Mouse (Mus musculus): ENCODE results near the gene Mapkbp1. TPM values are rescaled to one million over a fixed set of nuclear protein-coding genes. Genes with fewer than 3 reads are reported as not detected.

Gene Mapkbp1
- polyA plus RNA-seq, 1 experiment = 7.5 TPM

DNA sequence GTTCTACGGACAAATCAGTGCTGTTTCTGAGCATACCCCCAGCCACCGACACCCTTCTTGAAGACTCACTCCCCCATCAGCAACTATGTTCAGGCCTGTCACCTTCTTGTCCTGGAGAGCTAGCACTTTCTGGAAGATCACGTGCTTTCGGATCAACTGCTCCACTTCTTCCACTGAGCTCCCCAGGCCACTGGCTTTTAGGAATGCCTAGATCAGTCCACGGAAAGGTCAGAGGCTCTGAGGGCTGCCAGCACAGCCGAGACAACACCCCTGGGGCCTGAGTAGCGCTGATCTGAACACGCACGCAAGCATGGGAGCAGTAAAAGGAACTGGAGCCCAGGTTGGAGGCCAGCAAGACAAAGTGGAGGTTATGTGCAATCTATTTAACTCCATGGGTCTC, 88.2 kb downstream of the Mapkbp1 start:
- no peak for TF ChIP-seq CTCF (IDR thresholded peaks at IDR 0.05; ENCODE audit: low read depth, low read length)
- TF ChIP-seq POLR2A (IDR thresholded peaks at IDR 0.05; ENCODE audit: borderline replicate concordance, low read depth, low read length) = no peak
- Histone ChIP-seq H3K4me3 (ENCODE audit: insufficient read depth, low read length) (no peak overlapping the region), H3K4me1 (ENCODE audit: control insufficient read depth, insufficient read depth, low read length) (no peaks in the 10 kb centered on the region), H3K27ac (ENCODE audit: insufficient read depth, low read depth, low read length) (no peak overlapping the region)

DNA sequence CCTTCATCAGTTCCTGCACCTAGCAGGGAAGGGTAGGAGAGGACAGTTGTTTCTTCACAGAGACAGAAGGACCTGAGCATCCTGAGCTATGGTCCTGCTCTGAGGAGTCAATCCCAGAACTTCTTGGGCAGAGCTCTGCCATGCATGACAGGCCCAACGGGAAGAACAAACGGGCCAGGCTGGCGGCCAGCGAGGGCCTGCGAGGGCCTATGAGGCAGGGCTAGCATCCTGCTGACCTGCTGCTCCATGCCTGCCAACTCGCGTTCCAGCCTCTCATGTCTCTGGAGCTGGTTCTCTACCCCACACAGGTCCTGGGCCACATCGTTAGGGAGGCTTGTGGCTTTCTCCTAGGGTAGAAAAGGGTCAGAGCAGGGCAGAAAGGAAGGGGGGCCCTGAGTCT, 89.7 kb downstream of the Mapkbp1 start:
- H3K4me1 ChIP-seq (ENCODE audit: control insufficient read depth, insufficient read depth, low read length) = no peaks in the 10 kb centered on the region
- no peak overlapping the region for H3K4me3 ChIP-seq (ENCODE audit: insufficient read depth, low read length)
- TF ChIP-seq CTCF (IDR thresholded peaks at IDR 0.05; ENCODE audit: low read depth, low read length) (no peak), POLR2A (IDR thresholded peaks at IDR 0.05; ENCODE audit: borderline replicate concordance, low read depth, low read length) (no peak)
- H3K27ac ChIP-seq (ENCODE audit: insufficient read depth, low read depth, low read length) = no peak overlapping the region

DNA sequence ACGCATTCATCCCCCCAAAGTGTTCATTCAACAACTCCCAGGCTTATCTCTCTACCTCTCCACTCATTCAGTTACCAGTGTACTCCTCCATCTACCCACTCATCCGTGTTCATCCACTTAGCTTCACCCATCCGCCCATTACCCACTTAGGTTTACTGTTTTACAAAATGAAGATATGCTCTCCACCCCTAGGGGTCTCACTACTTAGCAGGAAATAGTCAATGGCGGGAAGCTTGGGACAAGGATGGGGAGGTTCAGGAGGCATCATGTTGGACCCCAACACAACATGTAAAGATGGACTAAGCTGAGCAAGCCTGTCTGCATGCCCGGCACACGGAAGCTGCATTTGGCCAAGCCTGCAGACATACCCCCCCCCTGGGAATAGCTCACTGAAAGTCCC, 92.1 kb downstream of the Mapkbp1 start:
- no peak for TF ChIP-seq POLR2A (IDR thresholded peaks at IDR 0.05; ENCODE audit: borderline replicate concordance, low read depth, low read length)
- no peak for TF ChIP-seq CTCF (IDR thresholded peaks at IDR 0.05; ENCODE audit: low read depth, low read length)
- no peak overlapping the region for H3K27ac ChIP-seq (ENCODE audit: insufficient read depth, low read depth, low read length)
- H3K4me3 ChIP-seq (ENCODE audit: insufficient read depth, low read length) = no peak overlapping the region
- no peaks in the 10 kb centered on the region for H3K4me1 ChIP-seq (ENCODE audit: control insufficient read depth, insufficient read depth, low read length)

DNA sequence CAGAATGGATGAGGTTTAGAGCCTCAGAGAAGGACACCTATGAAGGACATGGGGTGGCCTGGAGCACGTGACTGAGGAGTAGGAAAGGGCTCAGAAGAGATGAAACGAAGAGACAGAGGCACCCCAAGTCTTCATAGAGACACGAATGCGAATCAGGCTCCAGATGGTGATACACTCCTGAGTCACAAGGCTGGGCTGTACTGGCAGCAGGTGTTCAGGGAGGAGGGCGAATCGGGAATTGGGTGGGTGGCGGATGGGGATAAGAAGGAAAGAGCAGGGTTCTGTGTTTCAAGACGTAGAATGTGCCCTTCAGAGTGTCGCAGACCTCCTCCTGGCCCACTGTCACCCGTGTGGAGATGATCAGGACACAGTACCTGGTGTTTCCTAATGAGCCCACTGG, 92.7 kb downstream of the Mapkbp1 start:
- TF ChIP-seq CTCF (IDR thresholded peaks at IDR 0.05; ENCODE audit: low read depth, low read length) (no peak), POLR2A (IDR thresholded peaks at IDR 0.05; ENCODE audit: borderline replicate concordance, low read depth, low read length) (no peak)
- no peak overlapping the region for H3K4me3 ChIP-seq (ENCODE audit: insufficient read depth, low read length)

DNA sequence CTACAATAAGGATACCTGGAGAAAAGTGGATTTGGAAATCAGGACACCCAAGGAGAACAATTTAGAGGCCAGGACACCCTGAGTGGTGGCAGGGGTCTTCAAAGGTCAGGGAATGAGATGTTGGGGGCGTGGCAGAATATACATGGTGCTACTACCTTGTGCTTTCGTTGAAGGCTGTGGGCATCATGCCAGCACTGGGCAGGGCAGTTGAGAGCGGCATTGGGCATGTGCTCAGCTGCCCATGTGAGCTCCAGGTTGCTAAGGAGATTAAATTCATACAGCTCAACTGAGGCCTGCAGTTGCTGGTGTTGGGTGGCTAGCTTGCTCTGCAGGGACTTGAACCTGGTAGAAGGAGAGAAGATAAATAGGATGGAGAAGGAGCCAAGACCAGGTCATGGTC, 93.7 kb downstream of the Mapkbp1 start:
- H3K4me3 ChIP-seq (ENCODE audit: insufficient read depth, low read length) = no peak overlapping the region
- H3K4me1 ChIP-seq (ENCODE audit: control insufficient read depth, insufficient read depth, low read length) = no peaks in the 10 kb centered on the region
- TF ChIP-seq CTCF (IDR thresholded peaks at IDR 0.05; ENCODE audit: low read depth, low read length) = no peak
- H3K27ac ChIP-seq (ENCODE audit: insufficient read depth, low read depth, low read length) = no peak overlapping the region

More for the DNA sequence above, 92.7 kb downstream of the Mapkbp1 start:
- Histone ChIP-seq H3K27ac (ENCODE audit: insufficient read depth, low read depth, low read length) (no peak overlapping the region), H3K4me1 (ENCODE audit: control insufficient read depth, insufficient read depth, low read length) (no peaks in the 10 kb centered on the region)

DNA sequence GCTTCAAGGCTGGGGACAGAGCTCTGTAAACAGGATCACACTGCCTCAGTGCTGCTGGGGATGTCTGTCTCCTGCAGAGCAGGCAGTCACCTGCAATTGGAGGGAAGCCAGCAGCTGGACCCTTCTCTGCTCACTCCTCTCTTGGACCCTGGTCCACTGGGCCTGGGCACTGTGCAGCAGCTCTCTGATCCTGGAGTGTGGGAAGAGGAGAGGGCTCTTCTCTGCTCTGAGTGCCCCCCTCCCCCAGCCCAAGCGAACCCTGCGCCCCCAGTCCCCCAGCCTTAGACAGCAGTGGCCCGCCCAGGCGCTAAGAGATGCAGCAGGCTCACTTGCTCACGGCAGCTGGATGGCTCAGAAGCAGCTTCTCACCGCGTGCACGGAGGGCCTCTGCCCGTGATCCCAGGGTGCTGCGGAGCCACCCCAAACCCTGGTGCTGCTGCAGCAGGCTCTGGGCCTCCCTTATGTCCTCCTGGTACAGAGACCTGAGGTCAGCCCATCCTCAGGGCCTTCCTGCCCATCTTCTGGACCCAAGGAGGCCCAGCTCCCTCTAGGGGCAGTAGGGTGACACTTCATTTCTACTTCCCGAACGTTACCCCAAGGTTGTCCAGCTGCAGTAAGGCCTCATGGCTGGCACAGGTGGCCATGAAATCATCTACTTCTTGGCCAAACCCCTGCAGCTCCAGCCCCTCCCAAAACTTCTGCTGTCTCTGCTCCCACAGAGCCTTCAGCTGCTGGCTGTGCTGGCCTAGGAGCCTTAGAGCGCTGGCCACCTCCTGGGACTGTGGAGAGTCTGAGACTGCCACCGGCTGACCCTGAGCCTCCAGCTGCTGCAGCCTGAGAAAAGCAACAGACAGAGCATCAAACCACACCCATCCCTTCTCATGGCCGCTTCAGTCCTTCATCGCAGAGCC, 96.3 kb downstream of the Mapkbp1 start:
- H3K27ac ChIP-seq (ENCODE audit: insufficient read depth, low read depth, low read length) = no peak overlapping the region
- TF ChIP-seq POLR2A (IDR thresholded peaks at IDR 0.05; ENCODE audit: borderline replicate concordance, low read depth, low read length) (no peak), CTCF (IDR thresholded peaks at IDR 0.05; ENCODE audit: low read depth, low read length) (peak; percentile 28)
- H3K4me3 ChIP-seq (ENCODE audit: insufficient read depth, low read length) = no peak overlapping the region
- H3K4me1 ChIP-seq (ENCODE audit: control insufficient read depth, insufficient read depth, low read length) = 0 out of 2 replicates have a peak, but pooled peaks cover 2% of the 10 kb centered on the region

DNA sequence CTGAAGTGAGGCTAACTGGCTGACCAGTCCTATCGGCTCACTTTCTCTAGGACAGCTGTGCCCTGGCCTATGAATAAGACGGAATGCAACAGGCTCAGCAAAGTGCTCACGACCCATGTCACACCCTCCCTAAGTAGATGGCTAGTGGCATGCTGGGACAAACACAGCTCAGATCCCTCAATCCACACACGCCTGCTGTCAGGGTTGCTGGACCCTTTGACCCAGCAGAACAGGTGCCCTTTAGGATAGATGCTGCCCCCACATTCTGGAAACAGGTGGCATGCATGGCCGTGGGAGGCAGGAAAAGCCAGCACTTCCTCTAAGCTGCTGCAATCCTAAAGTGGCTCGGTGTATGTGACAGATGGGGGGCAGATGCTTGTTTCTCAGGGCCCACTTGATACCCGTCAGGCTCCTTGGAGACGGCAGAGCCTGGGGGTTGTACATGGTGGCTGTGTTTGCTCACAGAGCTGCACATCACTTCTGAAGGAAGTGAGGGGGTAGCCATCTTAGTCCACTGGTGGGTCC, 97.0 kb downstream of the Mapkbp1 start:
- Histone ChIP-seq H3K27ac (ENCODE audit: insufficient read depth, low read depth, low read length) (no peak overlapping the region), H3K4me3 (ENCODE audit: insufficient read depth, low read length) (no peak overlapping the region), H3K4me1 (ENCODE audit: control insufficient read depth, insufficient read depth, low read length) (0 out of 2 replicates have a peak, but pooled peaks cover 2% of the 10 kb centered on the region)
- TF ChIP-seq POLR2A (IDR thresholded peaks at IDR 0.05; ENCODE audit: borderline replicate concordance, low read depth, low read length) (no peak), CTCF (IDR thresholded peaks at IDR 0.05; ENCODE audit: low read depth, low read length) (no peak)

DNA sequence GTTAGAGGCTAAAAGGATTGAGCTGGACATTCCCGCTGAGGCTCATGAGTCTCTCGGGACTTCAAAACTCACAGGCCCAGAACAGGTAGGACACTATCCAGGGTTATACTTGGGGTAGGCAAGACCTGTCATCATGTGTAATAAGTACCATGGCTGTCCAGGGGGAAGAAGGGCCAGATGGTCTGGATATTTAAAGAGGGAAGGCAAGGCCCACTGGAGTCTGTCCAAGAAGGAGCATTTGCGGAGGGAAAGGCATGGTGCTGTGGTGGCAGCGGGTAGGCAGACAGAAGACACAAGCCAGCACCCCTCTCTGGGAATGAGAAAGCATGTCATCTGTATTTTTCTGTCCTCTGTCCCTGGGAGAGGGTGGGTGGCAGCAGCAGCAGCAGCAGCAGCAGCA, 101.6 kb downstream of the Mapkbp1 start:
- Histone ChIP-seq H3K27ac (ENCODE audit: insufficient read depth, low read depth, low read length) (no peak overlapping the region), H3K4me1 (ENCODE audit: control insufficient read depth, insufficient read depth, low read length) (0 out of 2 replicates have a peak, but pooled peaks cover 2% of the 10 kb centered on the region), H3K4me3 (ENCODE audit: insufficient read depth, low read length) (no peak overlapping the region)
- no peak for TF ChIP-seq CTCF (IDR thresholded peaks at IDR 0.05; ENCODE audit: low read depth, low read length)
- TF ChIP-seq POLR2A (IDR thresholded peaks at IDR 0.05; ENCODE audit: borderline replicate concordance, low read depth, low read length) = no peak

DNA sequence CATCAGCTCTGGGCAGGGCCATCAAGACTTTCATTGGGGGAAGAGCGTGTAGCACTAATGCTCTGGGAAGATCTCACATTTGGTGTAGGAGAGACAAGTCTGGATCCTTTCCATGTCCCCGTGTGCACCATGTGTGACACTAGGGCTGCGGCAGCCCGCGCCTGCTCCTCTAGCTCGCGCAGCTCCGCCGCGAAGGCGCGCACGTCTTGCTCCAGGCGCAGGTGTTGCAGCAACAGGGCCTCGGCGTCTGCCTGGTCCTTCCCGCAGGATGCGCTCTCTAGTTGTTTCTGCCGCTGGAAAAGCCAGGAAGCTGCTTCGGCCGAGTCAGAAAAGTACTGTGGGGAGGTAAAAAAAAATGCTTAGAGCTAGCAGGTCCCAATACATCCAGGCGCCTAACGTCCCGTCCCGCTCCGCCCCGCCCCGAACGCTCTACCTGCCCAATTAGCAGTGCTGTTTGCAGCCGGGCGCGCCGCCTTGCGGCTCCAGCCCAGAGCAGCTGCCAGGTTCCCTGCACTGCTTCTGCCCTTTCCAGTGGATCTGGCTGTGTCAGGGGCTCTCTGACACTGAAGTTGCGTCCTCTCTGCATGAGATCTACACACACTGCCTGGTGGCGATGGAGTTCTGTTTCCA, 103.7 kb downstream of the Mapkbp1 start:
- TF ChIP-seq CTCF (IDR thresholded peaks at IDR 0.05; ENCODE audit: low read depth, low read length) = no peak
- no peak for TF ChIP-seq POLR2A (IDR thresholded peaks at IDR 0.05; ENCODE audit: borderline replicate concordance, low read depth, low read length)
- Histone ChIP-seq H3K4me1 (ENCODE audit: control insufficient read depth, insufficient read depth, low read length) (0 out of 2 replicates have a peak, but pooled peaks cover 2% of the 10 kb centered on the region), H3K4me3 (ENCODE audit: insufficient read depth, low read length) (peak overlapping the region; percentile 9; the same call in 1 of the 2 replicates), H3K27ac (ENCODE audit: insufficient read depth, low read depth, low read length) (no peak overlapping the region)

Other genes with a start within 250 kb of the Mapkbp1 start
- gene Itpka, start 230.4 kb upstream of the Mapkbp1 start, polyA plus RNA-seq (2012; ENCODE audit: insufficient read depth, insufficient read length, missing spikeins) = 0.31 TPM in 1 of 2 replicates, not detected in the other
- gene Ltk, start 212.3 kb upstream of the Mapkbp1 start, polyA plus RNA-seq (2012; ENCODE audit: insufficient read depth, insufficient read length, missing spikeins) = not detected in 2 replicates
- 9.7 and 10.6 TPM in 2 replicates for gene Rpap1, start 185.2 kb upstream of the Mapkbp1 start, polyA plus RNA-seq (2012; ENCODE audit: insufficient read depth, insufficient read length, missing spikeins)
- not detected in 2 replicates for gene Tyro3, start 175.0 kb upstream of the Mapkbp1 start, polyA plus RNA-seq (2012; ENCODE audit: insufficient read depth, insufficient read length, missing spikeins)
- gene Mga, start 75.5 kb upstream of the Mapkbp1 start, polyA plus RNA-seq (2012; ENCODE audit: insufficient read depth, insufficient read length, missing spikeins) = 30.3 and 30.8 TPM in 2 replicates
- 2.4 and 2.8 TPM in 2 replicates for gene Jmjd7, start 54.8 kb downstream of the Mapkbp1 start, polyA plus RNA-seq (2012; ENCODE audit: insufficient read depth, insufficient read length, missing spikeins)
- 0.25 TPM in 1 of 2 replicates, not detected in the other for gene Gm28042, start 54.8 kb downstream of the Mapkbp1 start, polyA plus RNA-seq (2012; ENCODE audit: insufficient read depth, insufficient read length, missing spikeins)
- gene Pla2g4b, start 60.7 kb downstream of the Mapkbp1 start, polyA plus RNA-seq (2012; ENCODE audit: insufficient read depth, insufficient read length, missing spikeins) = 1.3 and 1.4 TPM in 2 replicates
- gene Ehd4, start 181.9 kb downstream of the Mapkbp1 start, polyA plus RNA-seq (2012; ENCODE audit: insufficient read depth, insufficient read length, missing spikeins) = 327 and 347 TPM in 2 replicates

All from bone marrow macrophage, adult 2 months (primary cell).